Mouse (Mus musculus): ENCODE data around the gene Atg101. TPM values are rescaled to one million over a fixed set of nuclear protein-coding genes. Genes with fewer than 3 reads are reported as not detected.

Atg101 gene
- polyA plus RNA-seq (2012; rRNA removed): 58.9 and 75.1 TPM in 2 replicates

DNA sequence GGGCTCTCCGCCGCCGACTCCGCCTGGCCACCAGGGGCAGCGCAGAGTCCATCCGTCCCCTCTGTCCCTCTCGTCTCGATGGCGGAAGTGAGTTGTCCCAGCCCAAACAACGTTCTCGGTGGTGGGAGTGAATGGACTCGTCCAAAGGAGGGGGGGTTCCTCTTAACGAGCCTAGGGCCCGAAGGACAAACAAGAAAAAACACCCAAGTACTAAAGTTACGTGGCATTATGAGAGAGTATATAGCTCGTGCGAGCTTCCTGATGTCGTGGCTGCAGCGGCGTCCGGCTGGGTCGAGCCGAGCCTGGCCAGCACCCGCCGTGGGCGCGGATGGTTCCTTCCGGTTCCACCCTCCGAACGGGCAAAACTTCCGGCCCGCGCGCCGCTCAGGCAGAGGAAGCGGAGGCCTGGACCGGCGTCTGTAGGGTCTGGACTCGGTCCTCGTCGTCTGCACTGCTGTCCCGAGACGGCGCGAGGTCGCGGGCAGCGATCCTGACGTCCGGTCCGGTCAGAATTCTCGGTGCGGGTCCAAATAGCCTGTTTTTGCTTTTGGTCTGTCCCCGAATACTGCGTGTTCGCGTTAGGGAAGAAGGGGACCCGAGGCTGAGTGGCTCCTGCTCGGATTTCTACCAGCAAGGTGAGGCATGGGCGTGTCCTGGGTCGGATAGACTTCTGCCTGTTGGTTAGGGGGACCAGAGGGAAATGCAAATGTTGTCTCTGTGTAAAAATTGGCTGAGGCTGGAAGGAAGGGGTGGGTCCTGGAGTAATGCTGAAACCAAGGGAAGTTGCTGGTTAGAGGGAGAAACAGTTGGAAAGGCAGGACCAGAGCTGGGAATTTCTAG is at the start of gene Atg101:
Gene Atg101, plus strand, starts transcription at position 362 of the 840 bp plus-strand sequence.
- peak; percentile 96 for DNase-seq (ENCODE audit: low read depth)
- TF ChIP-seq CTCF (IDR thresholded peaks at IDR 0.05; ENCODE audit: borderline replicate concordance, extremely low read depth, insufficient read depth, insufficient read length) (peak; percentile 93), POLR2A (IDR thresholded peaks at IDR 0.05; ENCODE audit: borderline replicate concordance, extremely low read depth, insufficient read depth, insufficient read length, poor library complexity, severe bottlenecking) (peak; percentile 70; the same call in 1 of the 2 replicates)

DNA sequence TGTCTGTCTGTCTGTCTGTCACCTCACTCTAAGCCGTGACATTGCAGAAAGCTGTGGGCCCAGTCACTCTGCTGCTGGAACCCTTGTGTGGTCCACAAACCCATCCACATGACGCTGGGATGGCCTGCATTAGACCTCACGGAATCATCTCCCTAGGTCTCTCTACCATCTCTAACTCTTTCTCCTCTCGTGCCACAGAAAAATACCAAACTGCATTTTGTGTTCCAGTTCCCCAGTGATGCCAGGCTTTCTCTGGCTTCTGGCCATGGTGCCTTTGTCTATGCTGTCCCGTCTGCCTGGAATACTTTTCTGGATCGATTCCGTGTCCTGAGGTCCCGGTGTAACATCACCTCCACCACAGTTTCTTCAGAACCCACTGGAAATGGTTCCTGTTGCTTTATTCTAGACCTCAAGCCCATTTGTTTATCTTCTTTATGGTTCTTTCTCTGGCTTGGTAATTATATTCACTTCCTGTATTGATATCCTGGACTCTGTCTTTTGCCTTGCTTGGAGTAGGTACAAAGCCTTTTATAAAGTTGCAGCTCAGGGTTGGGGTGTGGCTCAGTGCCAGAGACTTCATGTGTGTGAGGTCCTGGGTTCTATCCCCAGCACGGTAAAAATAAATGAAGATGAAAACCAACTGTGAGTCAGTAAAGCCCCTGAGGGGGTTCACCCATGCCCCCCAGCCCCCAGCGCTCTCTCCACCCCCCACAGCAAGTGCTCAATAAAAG is 49.3 kb upstream of the Atg101 start:
- no peak for TF ChIP-seq CTCF (IDR thresholded peaks at IDR 0.05; ENCODE audit: borderline replicate concordance, extremely low read depth, insufficient read depth, insufficient read length)
- no peak for TF ChIP-seq POLR2A (IDR thresholded peaks at IDR 0.05; ENCODE audit: borderline replicate concordance, extremely low read depth, insufficient read depth, insufficient read length, poor library complexity, severe bottlenecking)
- DNase-seq (ENCODE audit: low read depth): no peak

GRCm38 (mm10) chr15:101235342-101235698 is 48.8 kb upstream of the Atg101 start:
- no peak for DNase-seq (ENCODE audit: low read depth)
- TF ChIP-seq CTCF (IDR thresholded peaks at IDR 0.05; ENCODE audit: borderline replicate concordance, extremely low read depth, insufficient read depth, insufficient read length): no peak
- TF ChIP-seq POLR2A (IDR thresholded peaks at IDR 0.05; ENCODE audit: borderline replicate concordance, extremely low read depth, insufficient read depth, insufficient read length, poor library complexity, severe bottlenecking): no peak

DNA sequence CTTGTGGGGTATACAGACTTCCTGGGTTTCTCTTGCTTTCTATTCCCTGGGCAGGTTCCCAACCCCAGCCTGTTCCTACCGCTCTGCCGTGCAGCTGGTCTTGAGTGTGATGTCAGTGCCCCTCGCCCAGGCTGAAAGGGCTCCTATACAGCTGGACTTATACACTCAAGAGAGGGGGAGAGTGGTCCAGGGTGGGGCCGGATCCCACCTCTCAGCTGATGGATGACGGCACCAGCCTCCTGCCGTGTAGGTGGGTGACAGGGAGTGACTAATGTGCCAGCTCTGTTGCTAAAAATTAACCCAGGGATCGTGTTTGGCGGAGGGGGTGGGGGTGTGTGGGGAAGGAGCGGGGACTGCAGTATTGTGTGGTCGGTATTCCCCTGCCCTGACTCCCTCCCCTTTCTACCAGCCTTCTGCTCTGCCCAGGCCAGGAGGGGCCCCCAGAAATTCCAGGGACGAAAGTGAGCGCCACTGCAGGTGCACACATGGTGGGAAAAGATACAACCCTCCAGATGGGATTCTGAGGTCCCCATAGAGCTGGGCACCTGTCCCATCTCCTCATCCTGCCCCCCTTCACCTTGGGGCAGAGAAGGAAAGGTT is 48.2 kb upstream of the Atg101 start:
- TF ChIP-seq POLR2A (IDR thresholded peaks at IDR 0.05; ENCODE audit: borderline replicate concordance, extremely low read depth, insufficient read depth, insufficient read length, poor library complexity, severe bottlenecking): no peak
- TF ChIP-seq CTCF (IDR thresholded peaks at IDR 0.05; ENCODE audit: borderline replicate concordance, extremely low read depth, insufficient read depth, insufficient read length): no peak
- DNase-seq (ENCODE audit: low read depth): peak; percentile 35

GRCm38 (mm10) chr15:101236878-101237277 is 47.2 kb upstream of the Atg101 start:
- DNase-seq (ENCODE audit: low read depth): peak; percentile 45
- no peak for TF ChIP-seq POLR2A (IDR thresholded peaks at IDR 0.05; ENCODE audit: borderline replicate concordance, extremely low read depth, insufficient read depth, insufficient read length, poor library complexity, severe bottlenecking)
- peak; percentile 79 for TF ChIP-seq CTCF (IDR thresholded peaks at IDR 0.05; ENCODE audit: borderline replicate concordance, extremely low read depth, insufficient read depth, insufficient read length)

DNA sequence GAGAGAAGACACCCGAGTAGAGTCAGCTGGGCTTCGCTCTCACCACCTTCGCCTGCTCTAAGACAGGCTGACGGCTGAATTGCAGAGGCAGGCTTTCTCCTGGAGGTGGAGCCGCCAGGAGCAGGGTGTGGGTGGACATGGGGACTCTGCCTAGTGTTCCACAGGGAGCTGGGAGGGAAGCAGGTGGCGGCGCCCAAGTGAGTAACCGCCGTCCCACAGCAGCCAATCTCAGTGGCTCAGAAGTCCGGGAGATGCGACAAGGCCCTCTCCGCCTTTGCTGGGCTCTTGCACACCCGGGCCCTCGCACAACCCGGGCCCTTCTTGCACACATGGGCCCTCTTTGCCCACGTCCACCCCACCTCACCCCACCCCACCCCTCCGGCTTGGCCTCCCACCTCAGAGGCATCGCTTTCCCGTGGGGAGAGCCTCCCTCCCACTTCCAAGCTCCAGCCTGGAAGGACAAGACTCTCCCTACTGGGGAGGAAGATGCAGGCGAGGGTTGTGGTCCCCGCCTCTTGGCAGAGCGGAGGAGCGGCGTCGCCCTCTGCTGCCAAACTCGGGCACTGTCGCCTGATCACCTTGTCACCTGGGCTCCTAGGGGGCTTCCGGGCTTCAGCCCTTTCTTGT is 45.1 kb upstream of the Atg101 start:
- DNase-seq (ENCODE audit: low read depth): peak; percentile 75
- TF ChIP-seq CTCF (IDR thresholded peaks at IDR 0.05; ENCODE audit: borderline replicate concordance, extremely low read depth, insufficient read depth, insufficient read length): peak; percentile 76
- TF ChIP-seq POLR2A (IDR thresholded peaks at IDR 0.05; ENCODE audit: borderline replicate concordance, extremely low read depth, insufficient read depth, insufficient read length, poor library complexity, severe bottlenecking): no peak

DNA sequence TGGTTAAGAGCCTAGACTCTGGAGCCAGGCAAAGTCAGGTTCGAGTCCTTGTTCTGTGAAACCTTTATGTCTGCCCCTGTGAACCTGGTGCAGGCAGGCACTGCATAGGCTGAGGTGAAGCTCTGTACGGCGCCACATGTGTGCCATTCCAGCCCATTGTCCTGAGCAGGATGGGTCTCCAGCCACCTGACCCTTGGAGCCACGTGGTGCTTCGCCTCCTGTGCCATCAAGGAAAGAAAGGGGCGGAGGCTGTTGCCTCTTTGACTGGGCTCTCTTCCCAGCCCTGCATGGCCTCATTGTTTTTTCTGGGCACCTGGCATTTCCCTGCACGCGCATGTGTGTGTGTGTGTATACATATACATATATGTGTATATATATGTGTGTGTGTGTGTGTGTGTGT is 44.3 kb upstream of the Atg101 start:
- no peak for DNase-seq (ENCODE audit: low read depth)
- no peak for TF ChIP-seq CTCF (IDR thresholded peaks at IDR 0.05; ENCODE audit: borderline replicate concordance, extremely low read depth, insufficient read depth, insufficient read length)

DNA sequence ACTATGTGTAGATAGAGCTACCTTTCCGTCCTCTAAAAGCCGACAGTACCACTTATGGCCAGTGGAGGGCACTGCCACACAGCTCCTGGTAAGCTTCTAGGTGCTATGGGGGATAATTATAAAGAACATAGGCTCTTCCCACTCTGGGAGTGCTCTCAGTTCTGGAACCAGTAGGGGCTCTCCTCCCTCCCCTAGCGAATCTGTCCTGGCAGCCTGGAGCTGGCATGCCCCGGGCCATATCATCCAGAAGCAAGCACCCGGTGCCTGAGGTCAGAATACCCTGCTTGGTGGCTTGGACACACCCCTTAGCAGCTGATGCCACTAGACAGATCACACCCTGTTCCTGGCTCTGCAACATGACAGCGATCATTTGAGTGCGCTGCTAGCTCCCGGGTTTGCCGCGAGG is 43.3 kb upstream of the Atg101 start:
- DNase-seq (ENCODE audit: low read depth): peak; percentile 90
- TF ChIP-seq POLR2A (IDR thresholded peaks at IDR 0.05; ENCODE audit: borderline replicate concordance, extremely low read depth, insufficient read depth, insufficient read length, poor library complexity, severe bottlenecking): no peak
- TF ChIP-seq CTCF (IDR thresholded peaks at IDR 0.05; ENCODE audit: borderline replicate concordance, extremely low read depth, insufficient read depth, insufficient read length): peak; percentile 82; the same call in 1 of the 2 replicates

DNA sequence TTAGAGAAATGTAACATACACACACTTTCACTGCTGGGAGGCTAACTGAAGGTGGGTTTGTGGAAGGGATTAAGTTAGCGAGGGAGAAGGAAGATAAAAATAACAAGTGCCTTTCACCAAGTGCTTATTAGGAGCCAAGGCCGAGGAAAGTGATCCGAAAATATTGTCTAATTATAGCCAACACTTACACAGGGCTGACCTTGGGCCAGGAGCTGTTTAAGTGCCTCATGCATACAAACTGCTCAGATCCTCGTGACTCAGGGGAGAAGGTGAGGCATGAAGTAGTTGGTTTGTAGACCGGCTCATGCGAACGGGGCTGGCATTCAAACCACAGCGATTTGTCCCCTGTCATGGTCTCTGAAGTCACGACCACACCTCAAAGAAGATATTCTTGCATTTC is 42.8 kb upstream of the Atg101 start:
- no peak for DNase-seq (ENCODE audit: low read depth)
- TF ChIP-seq CTCF (IDR thresholded peaks at IDR 0.05; ENCODE audit: borderline replicate concordance, extremely low read depth, insufficient read depth, insufficient read length): no peak
- TF ChIP-seq POLR2A (IDR thresholded peaks at IDR 0.05; ENCODE audit: borderline replicate concordance, extremely low read depth, insufficient read depth, insufficient read length, poor library complexity, severe bottlenecking): no peak

GRCm38 (mm10) chr15:101241853-101242252 is 42.2 kb upstream of the Atg101 start:
- no peak for DNase-seq (ENCODE audit: low read depth)
- TF ChIP-seq POLR2A (IDR thresholded peaks at IDR 0.05; ENCODE audit: borderline replicate concordance, extremely low read depth, insufficient read depth, insufficient read length, poor library complexity, severe bottlenecking) (no peak), CTCF (IDR thresholded peaks at IDR 0.05; ENCODE audit: borderline replicate concordance, extremely low read depth, insufficient read depth, insufficient read length) (no peak)

DNA sequence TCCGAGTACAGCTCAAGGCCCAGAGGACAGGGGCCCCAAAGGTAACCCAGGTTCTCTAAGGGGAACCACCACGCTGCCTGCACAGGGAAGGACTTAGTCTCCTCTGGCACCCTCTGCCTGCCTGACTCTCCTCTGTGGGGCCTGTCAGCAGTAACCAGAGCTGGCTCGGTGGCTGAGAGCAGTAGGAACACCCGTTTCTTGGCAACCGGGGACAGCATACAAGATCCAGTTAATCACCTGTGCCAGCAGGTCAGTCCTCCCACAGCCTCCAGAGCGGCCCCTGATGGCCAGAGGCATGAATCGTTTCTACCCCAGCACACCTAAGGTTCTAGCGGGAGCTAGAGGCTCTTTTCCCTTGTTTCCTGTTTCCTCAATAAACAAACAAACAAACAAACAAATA is 41.4 kb upstream of the Atg101 start:
- DNase-seq (ENCODE audit: low read depth): no peak
- TF ChIP-seq CTCF (IDR thresholded peaks at IDR 0.05; ENCODE audit: borderline replicate concordance, extremely low read depth, insufficient read depth, insufficient read length): peak; percentile 25; the same call in 1 of the 2 replicates
- TF ChIP-seq POLR2A (IDR thresholded peaks at IDR 0.05; ENCODE audit: borderline replicate concordance, extremely low read depth, insufficient read depth, insufficient read length, poor library complexity, severe bottlenecking): no peak

Measured in brain, embryonic 14.5 days (tissue).